Mouse (Mus musculus): Measurements from ENCODE around the gene Rpl36-ps4. TPM values are rescaled to one million over a fixed set of nuclear protein-coding genes. Genes with fewer than 3 reads are reported as not detected.
A peak's percentile ranks its signal among the peaks of the same experiment; 100 is the strongest.

The Rpl36-ps4 gene
- not detected for polyA plus RNA-seq (2021)

- no peak for DNase-seq (ENCODE audit: low read depth, low spot score)
- ChIA-PET POLR2A (no interaction called here), CTCF (no interaction called here)
- no peaks in the 10 kb centered on the region for H3K27me3 ChIP-seq
- in situ Hi-C loops (cut with MboI; ENCODE audit: low pct_unique_long_range_greater_than_20kb) = no loop called here
- ATAC-seq = no peak
- no peak for TF ChIP-seq CTCF (IDR thresholded peaks at IDR 0.05)
Observed at GRCm38 (mm10) chr17:87920677-87921076, at the start of gene Rpl36-ps4. Rpl36-ps4 (plus strand) TSS chr17:87920977.

- CTCF ChIA-PET = interaction anchor here (1.7 kb wide), 1 partner anchor 23 kb away, joined by 3 read pairs; no protein-coding TSS in a partner anchor
- POLR2A ChIA-PET = no interaction called here
- no peak for DNase-seq (ENCODE audit: low read depth, low spot score)
- ATAC-seq = no peak
- peaks cover 4% of the 10 kb centered on the region for H3K27me3 ChIP-seq
- in situ Hi-C loops (cut with MboI; ENCODE audit: low pct_unique_long_range_greater_than_20kb) = loop anchor here (10.0 kb wide), 1 partner anchor 177 kb away; no protein-coding TSS in a partner anchor
- TF ChIP-seq CTCF (IDR thresholded peaks at IDR 0.05) = no peak
Observed at GRCm38 (mm10) chr17:87871461-87872126, 49.2 kb upstream of the Rpl36-ps4 start.

- no peak for ATAC-seq
- peaks cover 4% of the 10 kb centered on the region for H3K27me3 ChIP-seq
- in situ Hi-C loops (cut with MboI; ENCODE audit: low pct_unique_long_range_greater_than_20kb) = loop anchor here (10.0 kb wide), 1 partner anchor 177 kb away; no protein-coding TSS in a partner anchor
- CTCF ChIA-PET = no interaction called here
- no peak for TF ChIP-seq CTCF (IDR thresholded peaks at IDR 0.05)
- no peak for DNase-seq (ENCODE audit: low read depth, low spot score)
- POLR2A ChIA-PET = no interaction called here
Observed at GRCm38 (mm10) chr17:87872286-87872685, 48.5 kb upstream of the Rpl36-ps4 start.

GRCm38 (mm10) chr17:87873456-87873855, 47.3 kb upstream of the Rpl36-ps4 start:
- no peak for ATAC-seq
- in situ Hi-C loops (cut with MboI; ENCODE audit: low pct_unique_long_range_greater_than_20kb) = loop anchor here (10.0 kb wide), 1 partner anchor 179 kb away; no protein-coding TSS in a partner anchor
- CTCF ChIA-PET = no interaction called here
- no peak for TF ChIP-seq CTCF (IDR thresholded peaks at IDR 0.05)
- POLR2A ChIA-PET = no interaction called here
- DNase-seq (ENCODE audit: low read depth, low spot score) = no peak
- peaks cover 4% of the 10 kb centered on the region for H3K27me3 ChIP-seq

- CTCF ChIA-PET = no interaction called here
- DNase-seq (ENCODE audit: low read depth, low spot score) (no peak), ATAC-seq (no peak)
- in situ Hi-C loops (cut with MboI; ENCODE audit: low pct_unique_long_range_greater_than_20kb) = loop anchor here (10.0 kb wide), 1 partner anchor 179 kb away; no protein-coding TSS in a partner anchor
- no peak for TF ChIP-seq CTCF (IDR thresholded peaks at IDR 0.05)
- H3K27me3 ChIP-seq = peaks cover 4% of the 10 kb centered on the region
- POLR2A ChIA-PET = no interaction called here
Observed at GRCm38 (mm10) chr17:87873943-87874342, 46.8 kb upstream of the Rpl36-ps4 start.

GRCm38 (mm10) chr17:87875346-87875920, 45.3 kb upstream of the Rpl36-ps4 start:
- H3K27me3 ChIP-seq = no peaks in the 10 kb centered on the region
- ChIA-PET POLR2A (no interaction called here), CTCF (interaction anchor here (1.1 to 1.3 kb wide), 2 partner anchors 9 to 184 kb away, joined by 3 to 4 read pairs; no protein-coding TSS in a partner anchor)
- ATAC-seq (no peak), DNase-seq (ENCODE audit: low read depth, low spot score) (no peak)
- no peak for TF ChIP-seq CTCF (IDR thresholded peaks at IDR 0.05)
- in situ Hi-C loops (cut with MboI; ENCODE audit: low pct_unique_long_range_greater_than_20kb) = loop anchor here (10.0 kb wide), 1 partner anchor 181 kb away; no protein-coding TSS in a partner anchor

DNA sequence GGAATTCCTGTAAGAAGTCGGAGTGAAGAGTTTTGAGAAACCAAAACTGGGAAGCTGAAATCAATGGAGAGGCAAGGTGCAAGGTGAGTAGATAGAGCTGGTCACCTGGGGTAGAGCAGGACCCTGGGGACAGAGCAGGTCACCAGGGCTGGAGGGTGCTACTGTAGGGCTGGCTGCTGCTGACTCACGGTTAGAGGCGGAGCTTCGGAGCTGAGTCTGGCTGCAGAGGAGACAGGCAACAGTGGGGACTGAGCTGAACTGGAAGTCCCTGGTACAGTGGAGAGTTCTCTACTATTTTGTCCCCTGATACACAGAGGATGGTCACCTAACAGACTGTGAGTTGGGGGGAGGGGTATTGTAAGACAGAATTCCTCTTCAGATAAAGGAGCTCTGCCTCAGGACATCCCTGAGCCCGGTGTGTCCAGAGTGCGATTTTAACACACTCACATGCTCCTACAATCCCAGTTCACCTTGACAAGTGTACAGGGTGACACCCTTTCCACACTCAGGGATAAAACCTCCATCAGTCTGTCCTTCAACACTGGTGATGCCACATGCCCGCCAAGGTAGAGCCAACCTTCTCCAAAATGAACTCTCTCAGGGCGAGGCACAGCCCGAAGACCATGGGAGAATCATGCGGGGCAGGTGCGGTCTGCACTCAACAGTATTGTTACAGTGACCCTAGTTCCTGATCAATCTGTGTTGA, 44.3 kb upstream of the Rpl36-ps4 start:
- ATAC-seq (peak; percentile 61), DNase-seq (ENCODE audit: low read depth, low spot score) (no peak)
- ChIA-PET CTCF (interaction anchor here (1.3 kb wide), 1 partner anchor 185 kb away, joined by 4 read pairs; no protein-coding TSS in a partner anchor), POLR2A (no interaction called here)
- TF ChIP-seq CTCF (IDR thresholded peaks at IDR 0.05) = no peak
- H3K27me3 ChIP-seq = no peaks in the 10 kb centered on the region
- in situ Hi-C loops (cut with MboI; ENCODE audit: low pct_unique_long_range_greater_than_20kb) = loop anchor here (10.0 kb wide), 1 partner anchor 182 kb away; no protein-coding TSS in a partner anchor

GRCm38 (mm10) chr17:87877207-87878073, 43.3 kb upstream of the Rpl36-ps4 start:
- no peaks in the 10 kb centered on the region for H3K27me3 ChIP-seq
- in situ Hi-C loops (cut with MboI; ENCODE audit: low pct_unique_long_range_greater_than_20kb) = loop anchor here (10.0 kb wide), 1 partner anchor 183 kb away; no protein-coding TSS in a partner anchor
- ATAC-seq (no peak), DNase-seq (ENCODE audit: low read depth, low spot score) (no peak)
- ChIA-PET CTCF (interaction anchor here (2.0 kb wide), 1 partner anchor 12 kb away, joined by 4 read pairs; no protein-coding TSS in a partner anchor), POLR2A (no interaction called here)
- no peak for TF ChIP-seq CTCF (IDR thresholded peaks at IDR 0.05)

DNA sequence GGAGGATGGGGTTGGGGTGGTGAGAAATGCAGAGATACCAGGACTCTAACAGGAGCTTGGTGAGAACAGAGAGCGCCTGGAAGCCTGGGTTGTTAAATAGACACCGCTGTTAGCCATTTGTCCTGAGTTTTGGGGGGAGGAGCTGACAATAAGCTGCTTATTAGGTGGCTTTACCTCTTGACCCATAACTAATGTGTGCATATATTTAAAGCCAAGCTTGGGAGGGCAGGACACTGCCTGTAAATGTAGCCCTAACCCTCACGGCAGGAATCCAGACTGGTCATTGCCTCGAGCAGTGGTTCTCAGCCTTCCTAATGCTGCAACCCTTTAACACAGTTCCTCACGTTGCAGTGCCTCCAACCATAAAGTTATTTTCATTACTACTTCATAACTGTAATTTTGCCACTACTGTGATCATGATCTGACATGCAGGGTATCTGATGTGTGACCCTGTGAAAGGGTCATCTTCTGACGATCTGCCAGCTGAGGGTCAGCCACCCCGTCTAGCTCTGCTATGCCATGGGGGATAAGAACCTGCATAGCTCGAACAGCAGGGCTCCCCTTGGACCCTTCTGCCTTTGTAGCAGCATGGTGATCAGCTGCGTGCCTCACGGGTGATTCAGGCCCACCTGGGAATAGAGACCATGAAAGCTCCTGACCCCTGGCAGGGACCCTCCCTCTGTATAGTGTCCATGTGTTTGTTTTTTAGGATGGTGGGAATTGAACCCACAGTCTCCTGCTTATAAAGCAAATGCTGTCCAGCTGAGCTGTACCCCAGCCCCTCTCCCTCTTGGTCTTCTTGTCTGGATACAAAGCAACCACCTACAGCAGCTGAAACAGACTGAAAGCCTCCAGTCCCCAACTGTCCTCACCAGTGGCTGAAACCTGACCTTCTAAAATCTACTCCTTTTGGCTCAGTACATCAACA, 42.0 kb upstream of the Rpl36-ps4 start:
- no peak for DNase-seq (ENCODE audit: low read depth, low spot score)
- POLR2A ChIA-PET = no interaction called here
- CTCF ChIA-PET = interaction anchor here (2.0 kb wide), 1 partner anchor 13 kb away, joined by 4 read pairs; no protein-coding TSS in a partner anchor
- TF ChIP-seq CTCF (IDR thresholded peaks at IDR 0.05) = no peak
- no peaks in the 10 kb centered on the region for H3K27me3 ChIP-seq
- in situ Hi-C loops (cut with MboI; ENCODE audit: low pct_unique_long_range_greater_than_20kb) = loop anchor here (10.0 kb wide), 1 partner anchor 184 kb away; no protein-coding TSS in a partner anchor
- ATAC-seq = no peak
